Mouse (Mus musculus) thymus, postnatal 10 days (tissue): Measurements from ENCODE around the gene Prkag3.

Experiments
- DNase-seq, 2 experiments: peaks; one replicate each; pipeline ENCODE4 v3.0.0; 2021; ENCODE audit warnings: low spot score in 2 of 2

Gene Prkag3

GRCm38 (mm10) chr1:74748643-74749271, at the start of gene Prkag3:
Gene Prkag3 (minus strand): TSS chr1:74749221.
- peak; percentile 9 to 46 for DNase-seq

- no peak for DNase-seq
Observed at GRCm38 (mm10) chr1:74797459-74797858, 48.4 kb upstream of the Prkag3 start.

GRCm38 (mm10) chr1:74795145-74795529, 46.1 kb upstream of the Prkag3 start:
- DNase-seq = no peak

GRCm38 (mm10) chr1:74794487-74795144, 45.6 kb upstream of the Prkag3 start:
- DNase-seq = no peak

- DNase-seq = no peak
Observed at GRCm38 (mm10) chr1:74792831-74793660, 44.0 kb upstream of the Prkag3 start.

GRCm38 (mm10) chr1:74791249-74791648, 42.2 kb upstream of the Prkag3 start, which contains the start of gene Wnt10a:
Gene Wnt10a (plus strand): TSS chr1:74791516.
- DNase-seq = no peak

- DNase-seq = no peak
Observed at GRCm38 (mm10) chr1:74790095-74790494, 41.1 kb upstream of the Prkag3 start.

- no peak for DNase-seq
Observed at GRCm38 (mm10) chr1:74788603-74789176, 39.7 kb upstream of the Prkag3 start.

- DNase-seq = peak; percentile 38 to 71
Observed at GRCm38 (mm10) chr1:74787846-74788245, 38.8 kb upstream of the Prkag3 start.

- DNase-seq = no peak
Observed at GRCm38 (mm10) chr1:74784041-74784759, 35.2 kb upstream of the Prkag3 start.

GRCm38 (mm10) chr1:74783554-74783953, 34.5 kb upstream of the Prkag3 start:
- no peak for DNase-seq

- DNase-seq = no peak
Observed at GRCm38 (mm10) chr1:74782045-74782444, 33.0 kb upstream of the Prkag3 start.

GRCm38 (mm10) chr1:74778934-74779486, 30.0 kb upstream of the Prkag3 start:
- DNase-seq = no peak

GRCm38 (mm10) chr1:74775816-74776215, 26.8 kb upstream of the Prkag3 start:
- no peak for DNase-seq

- DNase-seq = no peak
Observed at GRCm38 (mm10) chr1:74774062-74774461, 25.0 kb upstream of the Prkag3 start.

GRCm38 (mm10) chr1:74773136-74773535, 24.1 kb upstream of the Prkag3 start:
- peak; percentile 55 for DNase-seq

- DNase-seq = no peak
Observed at GRCm38 (mm10) chr1:74771931-74772620, 23.1 kb upstream of the Prkag3 start.

GRCm38 (mm10) chr1:74771845-74771930, 22.7 kb upstream of the Prkag3 start, which contains the start of gene Wnt6:
Gene Wnt6 (plus strand): TSS chr1:74771892.
- DNase-seq = no peak

GRCm38 (mm10) chr1:74771467-74771844, 22.4 kb upstream of the Prkag3 start:
- no peak for DNase-seq

GRCm38 (mm10) chr1:74770727-74771466, 21.9 kb upstream of the Prkag3 start:
- DNase-seq = no peak

- peak; percentile 21 to 63 for DNase-seq
Observed at GRCm38 (mm10) chr1:74763081-74763480, 14.1 kb upstream of the Prkag3 start.
